8 mouse cellular contexts compared by ENCODE assay signal in the genomic region with DNA sequence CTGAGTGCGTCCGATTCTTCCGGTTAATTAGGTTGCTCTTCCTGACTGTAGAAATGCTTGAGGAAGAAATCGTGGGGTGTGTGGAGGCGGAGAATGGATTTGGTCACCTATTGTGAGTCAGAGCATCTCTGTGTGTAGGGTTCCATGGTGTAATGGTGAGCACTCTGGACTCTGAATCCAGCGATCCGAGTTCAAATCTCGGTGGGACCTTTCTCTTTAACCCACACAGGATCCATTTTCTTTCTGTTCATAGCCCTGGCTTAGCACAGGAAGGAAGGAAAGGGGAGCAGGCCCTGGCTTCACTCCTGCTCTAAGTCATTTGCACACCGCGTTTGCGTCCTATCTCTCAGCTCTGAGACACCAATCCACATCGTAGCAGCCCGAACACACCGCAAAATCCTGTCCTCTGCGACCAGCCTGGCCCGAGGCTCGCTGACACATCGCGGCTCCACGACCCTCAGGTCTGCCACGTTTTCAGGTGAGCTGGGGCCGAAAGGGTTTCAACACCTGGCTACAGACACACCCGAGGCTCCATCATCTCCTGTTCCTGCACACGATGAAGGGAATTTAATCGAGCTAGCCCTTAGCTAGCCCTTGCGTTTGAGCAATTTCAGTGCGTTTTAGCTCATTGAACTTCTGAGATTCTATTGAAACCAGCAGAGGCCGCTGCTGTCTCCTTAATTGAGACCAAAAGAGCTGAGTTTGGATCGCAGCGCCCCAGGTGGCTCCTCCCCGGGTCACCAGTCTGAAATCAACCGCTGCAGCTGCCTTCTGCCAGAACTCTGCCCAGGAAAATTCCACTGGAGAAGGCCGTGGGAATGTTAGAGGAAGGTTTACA. TPM values are rescaled to one million over a fixed set of nuclear protein-coding genes. Genes with fewer than 3 reads are reported as not detected.
DNase-seq lines count a peak whose midpoint lies in the region; ATAC-seq and TF ChIP-seq lines count a peak whose summit lies in the region.

No protein-coding gene starts in this region.

- TF ChIP-seq POLR2A in bone marrow, adult 2 months (IDR thresholded peaks at IDR 0.05; ENCODE audit: borderline replicate concordance, control insufficient read depth, low read depth, low read length): no peak

- TF ChIP-seq CTCF in bone marrow, adult 2 months (IDR thresholded peaks at IDR 0.05; ENCODE audit: control insufficient read depth, insufficient read depth, low read length): peak; percentile 53; the same call in 1 of the 2 replicates
- peak; percentile 74 for TF ChIP-seq CTCF in liver, embryonic 14.5 days (IDR thresholded peaks at IDR 0.05; ENCODE audit: low read depth)

- peak; percentile 83 for DNase-seq in CD4-positive helper T cell, adult 2 months (ENCODE audit: low read depth, low spot score)
- DNase-seq in kidney, postnatal 14 days: peak; percentile 84
- peak; percentile 47 to 57 (median 49) for DNase-seq in liver, embryonic 14.5 days (ENCODE audit: low read depth in 3 of 3, low spot score in 3 of 3)
- DNase-seq in natural killer cell, adult 2 months (ENCODE audit: low spot score in 2 of 2): peak; percentile 57 to 74

- ATAC-seq in embryonic facial prominence, embryonic 15.5 days (ENCODE audit: insufficient number of reproducible peaks, low FRiP score, low TSS enrichment, low read depth): peak; percentile 21; the same call in 1 of the 2 replicates
- ATAC-seq in heart, embryonic 14.5 days (ENCODE audit: insufficient number of reproducible peaks, insufficient read depth, low FRiP score, low read depth): no peak
- ATAC-seq in liver, embryonic 14.5 days (ENCODE audit: insufficient read depth): peak; percentile 49
- ATAC-seq in stomach, embryonic 16.5 days (ENCODE audit: insufficient read depth, low FRiP score): peak; percentile 22; the same call in 1 of the 2 replicates

- H3K9ac ChIP-seq in embryonic facial prominence, embryonic 15.5 days: peak overlapping the region; percentile 33
- peak overlapping the region; percentile 62 for H3K9ac ChIP-seq in heart, embryonic 14.5 days (ENCODE audit: low read length)
- H3K9ac ChIP-seq in liver, embryonic 14.5 days (replicated peaks): peak overlapping the region; percentile 40
- peak overlapping the region; percentile 71 for H3K9ac ChIP-seq in stomach, embryonic 16.5 days (ENCODE audit: low read length)

- H3K4me1 ChIP-seq in bone marrow, adult 2 months (ENCODE audit: control insufficient read depth, insufficient read depth, low read length): no peaks in the 10 kb centered on the region
- H3K4me1 ChIP-seq in embryonic facial prominence, embryonic 15.5 days: peaks cover 19% of the 10 kb centered on the region
- peaks cover 19 to 30% of the 10 kb centered on the region in 2 experiments for H3K4me1 ChIP-seq in heart, embryonic 14.5 days (ENCODE audit: control insufficient read depth in 2 of 2, insufficient read depth in 2 of 2, low read length in 2 of 2)
- H3K4me1 ChIP-seq in liver, embryonic 14.5 days (replicated peaks; ENCODE audit: control insufficient read depth in 2 of 2, insufficient read depth in 2 of 2, low read length in 1 of 2): peaks cover 0 to 10% of the 10 kb centered on the region in 2 experiments; a peak in 3 of 4 replicates
- peaks cover 9% of the 10 kb centered on the region; the same call in 1 of the 2 replicates for H3K4me1 ChIP-seq in stomach, embryonic 16.5 days (ENCODE audit: control insufficient read depth, insufficient read depth, low read length)

- H3K4me2 ChIP-seq in embryonic facial prominence, embryonic 15.5 days (replicated peaks): peak overlapping the region; percentile 87
- H3K4me2 ChIP-seq in heart, embryonic 14.5 days (ENCODE audit: low read length): peak overlapping the region; percentile 87
- peak overlapping the region; percentile 78 for H3K4me2 ChIP-seq in liver, embryonic 14.5 days (ENCODE audit: low read depth)
- H3K4me2 ChIP-seq in stomach, embryonic 16.5 days (ENCODE audit: low read depth, low read length): peak overlapping the region; percentile 93

- TF ChIP-seq EP300 in liver, embryonic 14.5 days (IDR thresholded peaks at IDR 0.05; ENCODE audit: low read depth): no peak

- H3K4me3 ChIP-seq in bone marrow, adult 2 months (replicated peaks; ENCODE audit: control insufficient read depth, low read depth, low read length): peak overlapping the region; percentile 64
- H3K4me3 ChIP-seq in embryonic facial prominence, embryonic 15.5 days (replicated peaks): peak overlapping the region; percentile 44
- peak overlapping the region; percentile 42 to 43 for H3K4me3 ChIP-seq in heart, embryonic 14.5 days (ENCODE audit: control insufficient read depth in 1 of 2, insufficient read depth in 1 of 2, low read depth in 1 of 2, low read length in 2 of 2)
- H3K4me3 ChIP-seq in liver, embryonic 14.5 days (ENCODE audit: insufficient read depth in 1 of 2, low read depth in 2 of 2, low read length in 2 of 2): peak overlapping the region; percentile 40 to 65
- H3K4me3 ChIP-seq in stomach, embryonic 16.5 days (replicated peaks; ENCODE audit: low read length): peak overlapping the region; percentile 48

- under 1% methylated on average over 33 of the region's 33 CpGs for WGBS in bone marrow, adult 2 months
- WGBS in embryonic facial prominence, embryonic 15.5 days: 2% methylated on average over 33 of the region's 33 CpGs
- WGBS in heart, embryonic 14.5 days: 2% methylated on average over 33 of the region's 33 CpGs
- 1% methylated on average over 33 of the region's 33 CpGs for WGBS in liver, embryonic 14.5 days (ENCODE audit: insufficient replicate concordance)
- WGBS in stomach, embryonic 16.5 days: 1% methylated on average over 33 of the region's 33 CpGs

- no peaks in the 10 kb centered on the region for H3K9me3 ChIP-seq in embryonic facial prominence, embryonic 15.5 days (replicated peaks)
- no peaks in the 10 kb centered on the region for H3K9me3 ChIP-seq in heart, embryonic 14.5 days (ENCODE audit: control insufficient read depth, low read length)
- no peaks in the 10 kb centered on the region for H3K9me3 ChIP-seq in liver, embryonic 14.5 days (ENCODE audit: control insufficient read depth, low read length)
- no peaks in the 10 kb centered on the region for H3K9me3 ChIP-seq in stomach, embryonic 16.5 days (replicated peaks; ENCODE audit: control insufficient read depth, low read length)

- no peaks in the 10 kb centered on the region for H3K36me3 ChIP-seq in embryonic facial prominence, embryonic 15.5 days
- H3K36me3 ChIP-seq in heart, embryonic 14.5 days (ENCODE audit: control insufficient read depth, insufficient read depth, low read length): no peaks in the 10 kb centered on the region
- no peaks in the 10 kb centered on the region for H3K36me3 ChIP-seq in liver, embryonic 14.5 days (replicated peaks; ENCODE audit: control insufficient read depth, insufficient read depth, low read depth)
- no peaks in the 10 kb centered on the region for H3K36me3 ChIP-seq in stomach, embryonic 16.5 days (ENCODE audit: control insufficient read depth, insufficient read depth, low read length)

- H3K27ac ChIP-seq in bone marrow, adult 2 months (ENCODE audit: control insufficient read depth, insufficient read depth, low read depth, low read length, poor library complexity): peak overlapping the region; percentile 64
- no peak overlapping the region; the same call in 1 of the 2 replicates for H3K27ac ChIP-seq in embryonic facial prominence, embryonic 15.5 days (replicated peaks)
- 0 out of 4 replicates have a peak overlapping the region, but pooled peaks of 1 of the 2 experiments have one; percentile 8 for H3K27ac ChIP-seq in heart, embryonic 14.5 days (replicated peaks in 1 of 2; ENCODE audit: control insufficient read depth in 1 of 2, insufficient read depth in 1 of 2, low read depth in 2 of 2, low read length in 2 of 2)
- H3K27ac ChIP-seq in liver, embryonic 14.5 days: no peak overlapping the region
- no peak overlapping the region for H3K27ac ChIP-seq in stomach, embryonic 16.5 days (ENCODE audit: low read length)

- H3K27me3 ChIP-seq in embryonic facial prominence, embryonic 15.5 days: 0 out of 2 replicates have a peak, but pooled peaks cover 7% of the 10 kb centered on the region
- no peaks in the 10 kb centered on the region for H3K27me3 ChIP-seq in heart, embryonic 14.5 days (ENCODE audit: control insufficient read depth, insufficient read depth, low read length)
- no peaks in the 10 kb centered on the region; the same call in 1 of the 2 replicates for H3K27me3 ChIP-seq in liver, embryonic 14.5 days (ENCODE audit: control insufficient read depth, insufficient read depth, low read length)
- H3K27me3 ChIP-seq in stomach, embryonic 16.5 days (ENCODE audit: control insufficient read depth, insufficient read depth, low read length): no peaks in the 10 kb centered on the region

RNA-seq across cellular contexts. Expression of gene Gm17651, which starts 7.0 kb away (rescaled TPM):
- polyA plus RNA-seq in bone marrow, adult 2 months (2011; ENCODE audit: insufficient read depth, insufficient read length, low replicate concordance, missing spikeins): not detected in 2 replicates
- polyA plus RNA-seq in embryonic facial prominence, embryonic 15.5 days (2015; fragmentation: Nextera tagmentation; extraction: Ambion mirVana): not detected in 2 replicates
- not detected in 2 replicates for polyA plus RNA-seq in heart, embryonic 14.5 days (2014; fragmentation: Nextera tagmentation; extraction: Ambion mirVana)
- polyA plus RNA-seq in liver, embryonic 14.5 days (2012; rRNA removed): not detected in 2 replicates
- not detected in 2 replicates for polyA plus RNA-seq in liver, embryonic 14.5 days (2014; fragmentation: Nextera tagmentation; extraction: Ambion mirVana)
- polyA plus RNA-seq in stomach, embryonic 16.5 days (2015; fragmentation: Nextera tagmentation; extraction: Ambion mirVana): not detected in 2 replicates

RNA-seq across cellular contexts. Expression of gene Prkab2, which starts 23.5 kb away (rescaled TPM):
- polyA plus RNA-seq in bone marrow, adult 2 months (2011; ENCODE audit: insufficient read depth, insufficient read length, low replicate concordance, missing spikeins): 3.1 and 8.4 TPM in 2 replicates
- polyA plus RNA-seq in embryonic facial prominence, embryonic 15.5 days (2015; fragmentation: Nextera tagmentation; extraction: Ambion mirVana): 8.3 and 9.1 TPM in 2 replicates
- 14.1 and 14.4 TPM in 2 replicates for polyA plus RNA-seq in heart, embryonic 14.5 days (2014; fragmentation: Nextera tagmentation; extraction: Ambion mirVana)
- polyA plus RNA-seq in liver, embryonic 14.5 days (2012; rRNA removed): 1.6 and 2.1 TPM in 2 replicates
- polyA plus RNA-seq in liver, embryonic 14.5 days (2014; fragmentation: Nextera tagmentation; extraction: Ambion mirVana): 1.1 and 1.3 TPM in 2 replicates
- 10.3 and 10.8 TPM in 2 replicates for polyA plus RNA-seq in stomach, embryonic 16.5 days (2015; fragmentation: Nextera tagmentation; extraction: Ambion mirVana)

RNA-seq across cellular contexts. Expression of gene Fmo5, which starts 52.9 kb away (rescaled TPM):
- 7.3 and 20.1 TPM in 2 replicates for polyA plus RNA-seq in bone marrow, adult 2 months (2011; ENCODE audit: insufficient read depth, insufficient read length, low replicate concordance, missing spikeins)
- 3.7 and 4.2 TPM in 2 replicates for polyA plus RNA-seq in embryonic facial prominence, embryonic 15.5 days (2015; fragmentation: Nextera tagmentation; extraction: Ambion mirVana)
- polyA plus RNA-seq in heart, embryonic 14.5 days (2014; fragmentation: Nextera tagmentation; extraction: Ambion mirVana): 3.6 and 3.7 TPM in 2 replicates
- 6.0 and 8.4 TPM in 2 replicates for polyA plus RNA-seq in liver, embryonic 14.5 days (2012; rRNA removed)
- 11.3 and 13.3 TPM in 2 replicates for polyA plus RNA-seq in liver, embryonic 14.5 days (2014; fragmentation: Nextera tagmentation; extraction: Ambion mirVana)
- 9.8 and 10.4 TPM in 2 replicates for polyA plus RNA-seq in stomach, embryonic 16.5 days (2015; fragmentation: Nextera tagmentation; extraction: Ambion mirVana)
